Mouse (Mus musculus) cerebellum, postnatal 36 days (tissue): ENCODE measurements around the gene Rbfox1.

ENCODE experiments used
- DNase-seq, 2 experiments: peaks; one replicate each; pipeline ENCODE4 v3.0.0; 2021 to 2022; ENCODE audit warnings: mixed read lengths in 2 of 2

The Rbfox1 gene

DNA sequence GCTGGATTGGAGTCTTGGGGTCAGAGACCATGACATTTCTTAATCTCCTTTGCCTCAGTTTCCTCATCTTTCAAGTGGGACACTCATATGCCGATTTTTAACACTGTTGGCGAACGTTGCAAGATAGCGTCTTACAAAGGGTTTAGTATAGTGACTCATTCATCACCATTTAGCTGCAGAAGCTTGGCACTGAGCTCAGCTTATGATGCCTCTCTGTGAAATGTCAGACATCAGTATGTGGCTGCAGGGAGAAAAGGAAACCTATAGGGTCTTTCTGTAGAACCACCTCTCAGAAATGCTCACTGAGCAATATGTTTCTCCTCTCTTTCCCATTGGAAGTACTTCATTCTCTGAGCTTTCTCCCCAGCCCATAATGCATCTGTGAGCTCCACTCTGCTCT, 356.2 kb downstream of the Rbfox1 start:
- no peak for DNase-seq

DNA sequence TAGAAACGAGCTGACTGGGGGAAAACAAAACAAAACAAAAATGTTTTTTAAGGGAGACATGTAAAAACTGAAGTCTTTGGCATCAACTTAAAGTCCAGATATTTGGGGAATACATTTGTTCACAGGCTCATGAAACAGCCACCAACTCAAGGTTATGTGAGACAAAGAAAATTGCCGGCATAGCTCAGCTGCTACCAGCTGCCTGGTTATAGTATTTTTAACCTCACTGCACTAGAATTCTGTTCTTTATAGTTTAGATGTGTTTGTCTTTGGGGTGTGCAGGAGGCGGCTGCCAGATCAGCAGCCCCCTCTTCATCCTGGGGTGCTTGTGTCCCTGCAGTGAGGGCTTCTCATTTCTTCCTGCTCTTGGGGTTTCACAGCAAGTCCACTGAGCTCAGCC, 357.3 kb downstream of the Rbfox1 start:
- DNase-seq, result no peak

DNA sequence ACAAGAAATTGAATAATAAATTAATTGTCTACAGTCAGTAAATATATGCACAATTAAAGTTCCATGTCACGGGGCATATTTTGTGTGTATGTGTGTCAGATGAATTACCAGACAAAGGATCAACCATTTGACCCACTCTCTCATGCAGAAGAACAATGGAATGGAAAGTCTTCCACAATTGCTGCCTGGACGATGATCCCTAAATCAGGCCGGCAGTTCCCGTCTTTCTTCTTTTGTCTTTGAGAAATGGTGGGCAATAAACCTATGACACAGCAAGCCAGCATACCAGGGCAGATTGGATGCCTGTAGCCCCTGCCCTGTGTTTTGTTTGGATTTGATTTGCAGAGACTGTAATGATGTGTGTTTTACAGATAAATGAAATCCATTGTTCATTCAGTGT, 362.4 kb downstream of the Rbfox1 start:
- no peak for DNase-seq

DNA sequence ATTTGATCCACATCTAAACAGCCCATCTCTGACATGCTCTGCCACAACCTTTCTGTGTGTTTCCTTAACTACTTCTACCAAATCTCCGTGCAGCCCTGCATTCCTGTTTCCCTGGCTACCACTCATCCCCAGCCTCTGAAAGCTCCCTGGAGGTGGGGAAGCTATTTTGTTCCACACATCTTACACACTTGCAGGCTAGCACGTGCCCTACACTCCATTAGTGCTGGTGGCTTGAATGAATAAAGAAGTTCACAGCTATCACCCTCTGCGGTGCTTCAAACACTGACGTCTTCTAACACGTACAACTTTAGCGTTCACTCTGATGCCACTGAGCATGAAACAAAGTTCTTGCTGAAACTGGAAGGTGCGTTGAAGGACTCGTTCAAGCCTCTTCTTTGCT, 379.4 kb downstream of the Rbfox1 start:
- no peak for DNase-seq

DNA sequence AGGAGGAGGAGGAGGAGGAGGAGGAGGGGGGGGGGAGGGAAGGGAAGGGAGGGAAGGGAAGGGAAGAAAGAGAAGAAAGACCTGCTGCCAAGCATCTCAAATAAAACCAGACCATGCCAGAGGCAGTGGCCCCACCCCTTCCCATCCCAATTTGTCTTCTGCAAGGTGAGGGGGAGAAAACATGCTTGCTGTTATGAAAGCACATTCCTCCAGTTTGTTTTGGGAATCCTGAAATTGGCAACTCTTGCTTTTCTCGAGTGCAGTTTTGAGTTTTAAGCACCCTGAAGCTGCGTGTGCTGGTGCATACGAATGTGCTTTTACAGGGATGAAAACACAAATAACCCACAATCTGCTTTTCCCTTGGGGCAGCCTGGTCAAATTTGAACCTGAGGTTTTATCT, 380.5 kb downstream of the Rbfox1 start:
- DNase-seq, result no peak

DNA sequence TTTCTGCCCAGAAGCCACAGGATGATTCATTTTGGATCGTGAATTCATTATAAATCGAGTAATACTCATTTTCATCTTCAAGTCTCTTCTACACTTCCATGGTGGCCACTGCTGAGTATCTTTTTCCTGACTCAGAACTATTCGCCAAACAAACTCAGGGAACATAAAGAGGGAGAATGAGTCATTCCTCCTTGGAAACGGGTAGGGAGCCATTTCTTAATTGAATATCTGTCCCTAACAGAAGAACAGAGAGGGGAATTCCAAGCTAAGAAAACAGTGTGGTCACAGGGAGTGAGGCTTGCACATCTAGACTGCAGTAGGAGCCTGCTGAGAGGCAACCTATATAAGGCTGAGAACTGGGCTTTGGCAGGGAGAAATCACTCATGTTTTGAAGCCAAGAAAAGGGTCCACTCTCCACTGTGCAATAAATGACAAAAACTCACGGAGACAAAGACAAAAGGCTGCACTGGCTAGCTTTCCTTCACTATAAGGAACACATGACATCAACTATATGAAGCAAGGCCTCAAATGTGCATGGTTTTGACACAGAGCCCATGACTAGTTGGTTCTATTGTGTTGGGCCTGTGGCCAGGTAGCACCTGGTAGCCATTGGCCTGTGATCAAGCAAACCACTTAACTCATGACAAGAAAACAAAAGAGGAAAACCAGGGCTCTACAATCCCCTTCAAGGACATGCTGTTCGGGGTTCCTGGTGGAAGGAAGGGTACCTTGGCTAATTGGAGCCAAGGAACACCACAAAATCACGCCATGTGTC, 386.6 kb downstream of the Rbfox1 start:
- peak; percentile 58 to 65 for DNase-seq

DNA sequence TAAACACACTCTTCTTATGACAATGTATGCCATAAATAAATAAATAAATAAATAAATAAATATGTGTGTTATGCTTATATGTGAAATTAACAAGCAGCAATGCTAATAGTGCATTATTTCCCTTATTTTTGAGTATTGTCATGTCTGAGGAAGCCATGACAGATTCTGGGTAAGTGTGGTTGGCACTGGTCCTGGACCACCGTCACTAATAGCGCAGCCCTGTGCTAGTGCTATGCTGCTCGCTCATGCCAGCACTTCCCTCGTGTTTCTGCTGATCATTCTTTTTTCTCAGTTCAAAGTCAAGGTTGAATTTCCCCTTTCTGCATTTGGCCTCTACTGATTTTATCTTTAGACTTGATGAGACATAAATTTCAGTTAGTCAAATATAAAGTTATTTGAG, 398.3 kb downstream of the Rbfox1 start:
- no peak for DNase-seq

DNA sequence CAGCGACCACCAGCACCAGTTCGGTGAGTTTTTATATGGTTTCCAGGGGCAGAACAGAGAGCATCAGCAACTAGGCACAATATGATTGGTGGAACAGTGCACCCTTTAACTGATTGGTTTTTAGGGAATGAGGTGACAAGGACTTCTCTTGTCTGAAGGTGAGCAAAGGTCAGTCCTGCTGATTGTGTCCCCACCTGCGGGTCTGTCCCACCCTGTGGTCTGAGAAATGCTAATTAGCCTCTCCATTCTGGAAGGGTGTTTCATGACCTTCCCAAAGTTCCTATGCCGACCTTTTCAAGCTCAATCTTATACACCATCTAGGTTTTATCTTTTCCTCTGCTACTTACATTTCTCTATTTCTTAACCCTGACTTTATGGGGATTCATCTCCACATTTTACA, 399.2 kb downstream of the Rbfox1 start:
- DNase-seq, result no peak

DNA sequence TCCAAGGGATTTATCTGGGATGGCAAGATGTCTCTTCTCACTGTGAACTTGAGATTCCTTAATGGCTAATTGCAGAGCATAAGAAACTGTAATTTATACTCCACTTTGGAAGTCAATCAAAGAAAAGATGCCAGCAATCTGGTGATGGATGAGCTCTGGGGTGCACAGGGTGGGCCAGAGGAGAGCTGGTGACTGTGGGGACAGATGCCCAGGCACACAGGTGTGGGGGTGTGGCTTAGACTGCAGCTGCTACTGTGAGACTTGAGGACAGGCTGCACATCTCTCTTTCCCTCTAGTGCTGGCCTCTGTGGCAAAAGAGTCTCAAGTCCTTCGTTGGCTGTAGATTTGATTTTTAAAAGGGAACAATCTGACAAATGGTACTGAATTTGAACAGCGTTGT, 402.5 kb downstream of the Rbfox1 start:
- DNase-seq, result no peak

DNA sequence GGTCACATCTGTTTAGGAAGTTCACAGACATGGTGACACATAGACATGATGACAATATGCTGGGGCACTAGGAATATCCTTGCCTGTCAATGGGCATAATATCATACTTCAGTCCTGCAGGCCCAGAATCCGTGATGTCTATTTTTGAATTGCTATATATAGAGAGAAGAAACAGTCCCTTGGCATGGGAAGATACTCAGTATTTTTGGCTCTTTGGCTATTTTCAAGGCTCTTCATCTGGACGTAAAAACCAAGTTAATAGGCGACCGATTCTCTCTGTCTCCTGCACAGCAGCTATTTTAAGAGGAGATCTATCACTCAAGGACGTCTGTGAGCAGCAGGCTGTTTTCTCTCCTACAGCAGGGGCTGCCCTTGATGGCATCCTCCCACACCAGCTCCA, 415.0 kb downstream of the Rbfox1 start:
- no peak for DNase-seq

DNA sequence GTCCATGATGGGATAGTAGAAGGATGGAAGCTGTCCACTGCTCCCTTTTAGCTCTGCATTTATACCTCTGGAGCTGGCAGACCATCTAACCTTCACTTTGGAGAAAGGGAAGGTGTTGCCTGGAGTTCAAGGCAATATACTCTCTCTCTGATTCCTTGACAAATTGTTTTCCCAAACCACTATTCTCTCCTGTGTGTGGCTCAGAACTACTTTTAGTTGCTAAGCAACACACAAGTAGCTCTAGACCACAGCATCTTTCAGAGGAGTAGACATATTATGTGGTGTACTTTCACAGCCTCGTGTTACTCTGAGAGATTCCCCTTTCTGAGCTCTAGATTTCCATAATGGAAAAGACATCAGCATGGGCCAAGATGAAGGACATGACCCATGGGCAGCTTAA, 417.9 kb downstream of the Rbfox1 start:
- DNase-seq, result no peak

DNA sequence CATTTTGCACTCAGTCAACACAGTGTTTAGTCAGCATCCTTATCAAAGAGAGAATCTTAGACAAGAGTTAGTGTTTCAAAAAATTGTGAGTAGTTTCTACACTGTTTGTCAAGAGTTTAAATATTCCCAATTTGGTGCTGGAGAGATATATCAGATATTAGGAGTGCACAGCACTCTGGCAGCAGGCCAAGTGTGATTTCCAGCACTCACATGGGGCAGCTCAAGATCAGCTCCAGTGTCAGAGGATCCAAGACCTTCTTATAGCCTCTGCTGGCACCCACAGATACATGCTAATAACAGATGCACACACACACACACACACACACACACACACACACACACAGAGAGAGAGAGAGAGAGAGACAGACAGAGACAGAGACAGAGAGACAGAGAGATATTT, 424.8 kb downstream of the Rbfox1 start:
- peak; percentile 36 to 37 for DNase-seq

DNA sequence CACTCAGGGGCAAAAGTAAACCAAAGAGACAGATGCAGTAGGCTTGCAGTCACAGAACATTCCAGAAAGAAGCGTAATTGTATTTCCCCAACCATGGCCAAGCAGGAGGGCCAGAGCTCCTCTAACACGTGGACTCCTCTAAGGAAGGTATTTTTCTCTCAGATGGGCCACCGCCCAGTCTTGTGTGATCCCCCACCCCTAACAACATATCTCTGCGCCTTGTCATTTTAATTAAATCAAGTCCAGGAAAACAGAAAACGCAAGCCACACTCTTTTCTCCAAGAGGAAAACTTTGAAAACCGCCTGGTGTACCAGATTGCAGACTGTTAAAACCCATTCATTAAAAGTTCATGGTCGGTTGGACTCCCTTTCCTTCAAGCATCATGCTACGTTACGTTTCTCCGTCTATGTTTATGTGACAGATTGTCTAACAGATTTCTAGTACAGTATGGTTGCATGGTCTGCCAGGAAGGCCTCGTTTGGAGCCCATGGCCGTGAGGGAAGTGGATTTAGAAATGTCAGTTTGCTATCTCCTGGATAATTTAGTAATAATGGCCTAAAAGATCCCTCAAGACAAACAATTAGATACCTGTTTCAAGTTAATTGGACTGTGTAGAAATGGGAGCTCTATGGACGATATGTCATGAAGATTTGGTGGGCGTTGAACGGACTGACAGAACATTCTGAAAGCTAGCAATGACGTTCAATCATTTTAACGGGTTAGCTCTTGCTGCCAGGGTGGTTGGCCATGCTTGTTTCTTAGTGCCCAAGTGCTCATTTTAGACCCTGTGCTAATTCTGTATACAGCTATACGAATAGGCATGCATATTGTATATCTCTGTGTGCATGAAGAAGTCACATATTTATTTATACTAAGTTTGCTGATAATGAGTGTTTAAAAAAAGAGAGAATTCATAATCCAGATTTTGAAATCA, 425.9 kb downstream of the Rbfox1 start:
- peak in 1 of 2 experiments; percentile 16 for DNase-seq

DNA sequence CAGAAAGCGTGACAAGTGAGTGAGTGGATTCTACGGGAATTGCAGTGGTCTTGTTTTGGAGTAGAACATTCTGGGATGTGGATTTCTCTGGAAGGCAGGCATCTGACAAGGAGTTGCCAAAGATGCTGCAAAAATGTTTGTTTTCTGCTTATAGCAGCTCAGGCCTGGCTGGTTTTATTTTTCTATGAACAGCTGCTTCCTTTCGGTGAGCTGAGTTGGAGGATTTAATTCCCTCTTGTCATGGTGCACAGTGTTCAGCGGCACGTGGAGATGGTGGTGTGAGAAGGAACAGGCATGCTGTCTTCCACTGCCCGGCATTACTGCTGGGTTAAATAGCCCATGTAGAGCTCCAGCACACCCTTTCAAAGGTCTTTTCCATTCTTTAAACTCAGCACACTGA, 428.5 kb downstream of the Rbfox1 start:
- no peak for DNase-seq

DNA sequence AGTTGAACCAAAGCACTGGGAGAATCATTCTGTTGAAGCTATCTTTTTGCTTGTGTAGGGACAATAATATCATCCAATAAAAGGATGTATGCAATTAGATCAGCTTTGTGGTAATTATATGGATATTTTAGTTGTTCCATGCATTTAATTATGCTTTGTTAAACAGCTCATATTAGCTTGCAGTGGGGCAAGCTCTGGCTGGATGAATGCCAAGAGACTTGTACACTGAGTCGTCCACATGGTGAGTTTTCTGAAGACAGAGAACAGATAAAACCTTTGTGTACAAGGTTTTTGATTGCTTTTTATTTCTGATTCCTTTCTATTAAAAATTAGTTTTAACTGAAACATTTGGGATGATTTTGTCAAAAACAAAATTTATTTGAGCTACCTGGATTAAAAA, 439.7 kb downstream of the Rbfox1 start:
- DNase-seq, result no peak

DNA sequence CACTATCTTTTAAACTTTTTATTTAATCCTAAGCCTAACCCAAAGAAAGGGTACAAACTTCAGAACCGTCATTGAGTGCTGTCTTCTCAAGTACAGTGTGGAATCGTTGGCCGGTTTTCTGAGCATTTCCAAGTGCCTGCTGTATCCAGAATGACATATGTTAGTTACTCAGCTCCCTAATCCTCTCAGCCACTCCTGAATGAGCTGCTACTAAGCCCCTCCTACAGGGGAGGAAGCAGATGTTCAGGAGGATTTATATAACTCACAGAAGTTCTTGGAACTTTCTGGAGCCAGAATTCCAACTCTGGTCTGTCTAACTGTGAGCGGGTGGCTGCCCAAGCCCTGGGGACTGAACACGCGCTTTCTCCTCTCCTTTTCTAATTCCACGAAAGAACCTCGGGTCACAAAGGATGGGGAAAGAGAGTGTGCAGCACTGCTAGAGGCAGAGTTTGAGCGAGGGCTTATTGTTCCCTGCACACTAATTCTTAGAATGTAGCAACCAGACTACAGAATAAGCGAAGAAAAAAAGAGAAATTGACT, 446.3 kb downstream of the Rbfox1 start:
- DNase-seq, result no peak

DNA sequence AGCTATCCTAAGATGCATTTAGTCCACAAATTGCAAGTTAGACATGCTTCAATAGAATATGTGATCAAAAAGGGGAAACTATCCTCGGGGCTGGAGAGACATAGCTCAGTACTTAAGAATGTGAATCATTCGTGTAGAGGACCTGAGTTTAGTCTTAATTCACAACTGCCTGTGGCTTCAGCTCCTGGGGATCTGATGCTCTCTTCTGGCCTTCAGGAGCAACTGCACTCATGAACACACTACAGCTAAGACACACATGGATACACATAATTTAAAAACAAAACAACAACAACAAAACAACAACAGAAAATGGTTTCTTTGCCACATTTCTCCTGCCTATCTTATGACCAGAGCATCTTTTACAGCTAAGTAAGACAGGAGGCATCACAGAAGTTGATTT, 448.1 kb downstream of the Rbfox1 start:
- DNase-seq, result no peak

DNA sequence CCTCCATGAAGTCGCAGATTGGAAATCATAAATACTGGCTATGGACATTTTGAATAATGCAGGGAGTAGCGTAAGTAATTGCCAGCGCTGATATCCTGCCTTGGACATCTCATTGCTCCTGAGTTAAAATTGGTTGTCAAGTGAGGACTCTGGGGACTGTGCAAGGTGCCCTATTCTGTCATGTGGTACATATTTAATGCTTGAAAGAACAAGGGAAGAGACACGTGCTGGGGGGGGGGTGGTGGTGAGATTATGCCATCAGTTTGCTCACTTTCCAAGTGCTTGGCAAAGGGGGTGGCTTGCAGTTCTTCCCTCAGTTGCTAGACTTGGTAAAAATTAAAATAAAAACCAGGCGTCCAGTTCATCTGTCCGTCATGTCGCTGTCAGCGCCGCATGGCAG, 462.9 kb downstream of the Rbfox1 start:
- no peak for DNase-seq

DNA sequence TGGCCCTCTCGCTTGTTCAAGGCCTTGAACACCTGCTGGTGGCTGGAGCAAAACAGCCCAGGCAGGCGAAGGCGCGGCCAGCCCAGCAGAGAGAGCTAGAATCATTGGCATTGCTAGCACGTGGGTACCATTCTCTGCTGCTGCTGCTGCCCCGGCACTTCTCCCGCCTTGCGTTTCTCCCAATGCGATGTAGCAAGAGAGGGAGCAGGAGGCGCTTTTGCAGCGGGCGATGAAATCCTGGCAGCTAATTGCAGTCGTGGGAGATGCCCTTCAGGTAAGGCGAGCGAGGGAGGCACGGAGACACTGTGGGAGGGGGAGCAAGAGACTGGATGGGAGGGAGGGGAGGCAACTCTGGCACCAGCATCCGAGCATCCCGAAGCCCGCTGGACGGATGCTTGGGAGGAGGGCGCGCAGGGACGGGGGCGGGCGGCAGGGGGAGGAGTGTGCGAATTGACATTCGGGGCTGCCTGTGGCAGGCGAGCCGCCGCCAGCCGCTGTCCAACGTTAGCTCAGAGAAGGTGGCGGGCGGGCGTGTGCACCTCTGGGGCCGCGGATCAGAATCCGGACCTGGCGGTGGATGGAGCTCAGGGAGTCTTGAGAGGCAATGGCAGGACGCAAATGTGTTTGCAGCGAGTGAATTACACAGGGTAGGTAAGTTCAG, 463.6 kb downstream of the Rbfox1 start:
- DNase-seq, result peak; percentile 76 to 77

DNA sequence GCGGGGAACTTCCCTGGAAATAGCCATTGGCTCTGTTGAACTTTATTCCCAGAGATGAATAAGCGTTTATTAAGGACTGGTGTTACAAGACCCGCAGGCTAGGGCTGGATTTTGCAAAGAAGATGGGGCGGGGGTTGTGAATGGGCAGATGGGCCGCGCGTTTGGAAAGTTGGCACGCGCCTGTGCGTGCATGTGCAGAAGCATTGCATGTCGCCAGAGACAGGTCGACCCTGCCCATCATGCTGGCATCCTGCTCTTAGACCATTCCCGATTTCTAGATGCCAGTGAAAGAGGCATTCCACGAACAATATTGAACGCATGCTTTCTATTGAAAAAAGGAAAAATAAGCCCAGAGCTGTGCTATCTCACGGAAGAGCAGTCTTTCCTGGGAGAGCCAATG, 464.2 kb downstream of the Rbfox1 start:
- peak; percentile 59 to 68 for DNase-seq

DNA sequence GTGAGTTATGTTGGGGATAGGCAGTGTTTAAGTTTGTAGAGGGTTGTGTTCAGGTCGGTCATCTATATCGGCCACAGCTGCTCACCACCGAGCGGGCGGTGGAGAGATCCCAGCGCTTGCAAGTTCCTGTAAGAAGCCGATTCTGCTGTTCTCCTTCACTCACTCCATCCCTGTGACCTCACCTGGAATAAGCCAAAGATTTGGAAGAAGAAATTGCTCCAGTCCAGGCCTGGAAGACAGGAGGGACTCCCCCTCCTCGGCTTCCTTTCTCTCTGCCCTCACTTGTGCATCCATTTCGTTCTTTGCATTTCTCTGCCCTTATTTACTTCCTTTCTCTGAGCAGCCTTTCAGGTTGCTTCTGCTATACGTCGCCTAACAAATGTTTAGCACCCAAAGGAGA, 465.1 kb downstream of the Rbfox1 start:
- DNase-seq, result no peak

DNA sequence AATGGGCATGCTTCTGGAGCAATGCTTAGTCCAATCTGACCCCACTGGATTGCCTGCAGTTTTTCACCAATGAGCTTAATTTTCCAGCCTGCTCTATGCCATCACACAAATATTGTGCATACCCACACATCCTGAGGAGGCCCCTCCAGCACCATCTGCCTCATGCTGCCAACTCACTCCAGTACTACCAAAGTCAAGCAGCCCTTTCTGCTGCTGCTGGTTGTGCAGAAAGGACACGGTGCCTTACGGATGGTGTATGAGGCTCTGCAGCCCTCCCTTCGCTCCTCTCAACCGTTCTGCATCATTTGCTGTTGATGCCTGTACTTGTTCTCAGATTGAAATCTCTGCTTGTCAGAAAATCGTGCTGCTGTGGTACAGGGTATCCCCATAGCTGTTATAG, 468.0 kb downstream of the Rbfox1 start:
- DNase-seq, result peak in 1 of 2 experiments; percentile 34

DNA sequence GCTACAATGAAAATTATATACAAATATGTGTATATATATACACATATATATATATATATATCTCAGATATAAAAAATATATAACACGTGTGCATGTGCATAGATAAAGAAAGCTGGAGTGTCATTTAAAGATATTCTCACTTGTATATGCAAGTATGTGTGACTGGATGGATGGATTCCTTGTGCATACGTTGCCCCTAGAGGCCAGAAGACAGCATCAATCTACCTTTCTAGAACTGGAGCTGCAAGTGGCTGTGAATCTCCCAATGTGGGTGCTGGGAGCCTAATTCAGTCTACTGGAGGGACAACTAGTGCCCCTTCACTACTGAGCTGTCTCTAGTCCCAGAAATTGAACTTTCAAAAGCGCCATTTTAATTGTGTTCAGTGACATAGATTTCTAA, 471.8 kb downstream of the Rbfox1 start:
- DNase-seq, result no peak
